Mouse (Mus musculus): Measurements from ENCODE around the gene Wwc2. TPM values are rescaled to one million over a fixed set of nuclear protein-coding genes. Genes with fewer than 3 reads are reported as not detected.

The Wwc2 gene
- polyA plus RNA-seq, 1 experiment, result 41.4 TPM

- no peak overlapping the region for H3K27ac ChIP-seq (ENCODE audit: insufficient read depth, low read length)
- no peak overlapping the region for H3K4me3 ChIP-seq (ENCODE audit: insufficient read depth, low read length)
- no peak for TF ChIP-seq POLR2A (IDR thresholded peaks at IDR 0.05; ENCODE audit: low read depth, low read length)
- TF ChIP-seq CTCF (IDR thresholded peaks at IDR 0.05; ENCODE audit: borderline replicate concordance, insufficient read depth, low read length), result no peak
- no peaks in the 10 kb centered on the region; the same call in 1 of the 2 replicates for H3K4me1 ChIP-seq (ENCODE audit: control insufficient read depth, insufficient read depth, low read length)
Measured at GRCm38 (mm10) chr8:47787705-47788104, 203.0 kb downstream of the Wwc2 start.

- no peaks in the 10 kb centered on the region; the same call in 1 of the 2 replicates for H3K4me1 ChIP-seq (ENCODE audit: control insufficient read depth, insufficient read depth, low read length)
- TF ChIP-seq CTCF (IDR thresholded peaks at IDR 0.05; ENCODE audit: borderline replicate concordance, insufficient read depth, low read length), result no peak
- TF ChIP-seq POLR2A (IDR thresholded peaks at IDR 0.05; ENCODE audit: low read depth, low read length), result no peak
- H3K4me3 ChIP-seq (ENCODE audit: insufficient read depth, low read length), result no peak overlapping the region
- no peak overlapping the region for H3K27ac ChIP-seq (ENCODE audit: insufficient read depth, low read length)
Measured at GRCm38 (mm10) chr8:47786323-47786722, 204.4 kb downstream of the Wwc2 start.

- Histone ChIP-seq H3K4me1 (ENCODE audit: control insufficient read depth, insufficient read depth, low read length) (no peaks in the 10 kb centered on the region; the same call in 1 of the 2 replicates), H3K4me3 (ENCODE audit: insufficient read depth, low read length) (no peak overlapping the region), H3K27ac (ENCODE audit: insufficient read depth, low read length) (no peak overlapping the region)
- TF ChIP-seq CTCF (IDR thresholded peaks at IDR 0.05; ENCODE audit: borderline replicate concordance, insufficient read depth, low read length) (no peak), POLR2A (IDR thresholded peaks at IDR 0.05; ENCODE audit: low read depth, low read length) (no peak)
Measured at GRCm38 (mm10) chr8:47784436-47784835, 206.3 kb downstream of the Wwc2 start.

GRCm38 (mm10) chr8:47783944-47784343, 206.8 kb downstream of the Wwc2 start:
- Histone ChIP-seq H3K27ac (ENCODE audit: insufficient read depth, low read length) (no peak overlapping the region), H3K4me3 (ENCODE audit: insufficient read depth, low read length) (no peak overlapping the region), H3K4me1 (ENCODE audit: control insufficient read depth, insufficient read depth, low read length) (no peaks in the 10 kb centered on the region; the same call in 1 of the 2 replicates)
- TF ChIP-seq POLR2A (IDR thresholded peaks at IDR 0.05; ENCODE audit: low read depth, low read length) (no peak), CTCF (IDR thresholded peaks at IDR 0.05; ENCODE audit: borderline replicate concordance, insufficient read depth, low read length) (no peak)

- no peak overlapping the region for H3K27ac ChIP-seq (ENCODE audit: insufficient read depth, low read length)
- TF ChIP-seq POLR2A (IDR thresholded peaks at IDR 0.05; ENCODE audit: low read depth, low read length), result no peak
- no peak for TF ChIP-seq CTCF (IDR thresholded peaks at IDR 0.05; ENCODE audit: borderline replicate concordance, insufficient read depth, low read length)
- H3K4me3 ChIP-seq (ENCODE audit: insufficient read depth, low read length), result no peak overlapping the region
Measured at GRCm38 (mm10) chr8:47783544-47783943, 207.2 kb downstream of the Wwc2 start.

GRCm38 (mm10) chr8:47781881-47782280, 208.8 kb downstream of the Wwc2 start:
- no peak overlapping the region for H3K27ac ChIP-seq (ENCODE audit: insufficient read depth, low read length)
- no peak overlapping the region for H3K4me3 ChIP-seq (ENCODE audit: insufficient read depth, low read length)
- H3K4me1 ChIP-seq (ENCODE audit: control insufficient read depth, insufficient read depth, low read length), result no peaks in the 10 kb centered on the region
- TF ChIP-seq CTCF (IDR thresholded peaks at IDR 0.05; ENCODE audit: borderline replicate concordance, insufficient read depth, low read length) (no peak), POLR2A (IDR thresholded peaks at IDR 0.05; ENCODE audit: low read depth, low read length) (no peak)

More at GRCm38 (mm10) chr8:47783544-47783943, 207.2 kb downstream of the Wwc2 start:
- no peaks in the 10 kb centered on the region; the same call in 1 of the 2 replicates for H3K4me1 ChIP-seq (ENCODE audit: control insufficient read depth, insufficient read depth, low read length)

GRCm38 (mm10) chr8:47779589-47779988, 211.1 kb downstream of the Wwc2 start:
- no peak overlapping the region for H3K27ac ChIP-seq (ENCODE audit: insufficient read depth, low read length)
- H3K4me3 ChIP-seq (ENCODE audit: insufficient read depth, low read length), result no peak overlapping the region
- TF ChIP-seq CTCF (IDR thresholded peaks at IDR 0.05; ENCODE audit: borderline replicate concordance, insufficient read depth, low read length), result no peak
- no peak for TF ChIP-seq POLR2A (IDR thresholded peaks at IDR 0.05; ENCODE audit: low read depth, low read length)
- H3K4me1 ChIP-seq (ENCODE audit: control insufficient read depth, insufficient read depth, low read length), result no peaks in the 10 kb centered on the region

GRCm38 (mm10) chr8:47777415-47777814, 213.3 kb downstream of the Wwc2 start:
- TF ChIP-seq POLR2A (IDR thresholded peaks at IDR 0.05; ENCODE audit: low read depth, low read length) (no peak), CTCF (IDR thresholded peaks at IDR 0.05; ENCODE audit: borderline replicate concordance, insufficient read depth, low read length) (no peak)
- no peaks in the 10 kb centered on the region for H3K4me1 ChIP-seq (ENCODE audit: control insufficient read depth, insufficient read depth, low read length)
- no peak overlapping the region for H3K27ac ChIP-seq (ENCODE audit: insufficient read depth, low read length)

More at GRCm38 (mm10) chr8:47777415-47777814, 213.3 kb downstream of the Wwc2 start:
- no peak overlapping the region for H3K4me3 ChIP-seq (ENCODE audit: insufficient read depth, low read length)

Other genes with a start within 250 kb of the Wwc2 start
- gene Cldn24, start 168.8 kb downstream of the Wwc2 start, polyA plus RNA-seq (2011; ENCODE audit: insufficient read length, low read depth, missing spikeins), result not detected in 2 replicates
- not detected in 2 replicates for gene Cldn22, start 166.4 kb downstream of the Wwc2 start, polyA plus RNA-seq (2011; ENCODE audit: insufficient read length, low read depth, missing spikeins)
- 29.7 and 34.4 TPM in 2 replicates for gene Dctd, start 108.2 kb upstream of the Wwc2 start, polyA plus RNA-seq (2011; ENCODE audit: insufficient read length, low read depth, missing spikeins)